Mouse (Mus musculus) liver, embryonic 13.5 days (tissue): ENCODE results near the gene Acbd4. TPM values are rescaled to one million over a fixed set of nuclear protein-coding genes. Genes with fewer than 3 reads are reported as not detected.
A peak's percentile ranks its signal among the peaks of the same experiment; 100 is the strongest.

Experiments
- ATAC-seq: fragments of 200-750 bp; cut with Nextera tagmentation; 2 replicates; pipeline ENCODE4 v1.8.0; 2017; ENCODE audit warnings: low read depth, mild to moderate bottlenecking, moderate number of reproducible peaks, moderate library complexity
- DNase-seq: peaks from one replicate; pipeline ENCODE4 v3.0.0; 2022
- H3K27ac ChIP-seq: fragments of 300-500 bp; sonication (generic); 2 replicates; pipeline ENCODE4 v1.5.1; 2015; ENCODE audit warnings: moderate library complexity, mild to moderate bottlenecking, inconsistent platforms
- H3K27me3 ChIP-seq: fragments of 300-500 bp; sonication (generic); 2 replicates; pipeline ENCODE4 v1.6.1; 2015; ENCODE audit warnings: mild to moderate bottlenecking, inconsistent platforms
- H3K36me3 ChIP-seq: fragments of 300-500 bp; sonication (generic); 2 replicates; pipeline ENCODE4 v1.6.1; 2015; ENCODE audit warnings: mild to moderate bottlenecking, inconsistent platforms
- H3K4me1 ChIP-seq: fragments of 300-500 bp; sonication (generic); replicated peaks from 2 replicates; pipeline ENCODE4 v1.6.1; 2015; ENCODE audit warnings: inconsistent platforms
- H3K4me2 ChIP-seq: fragments of 300-500 bp; sonication (generic); 2 replicates; pipeline ENCODE4 v1.6.1; 2015; ENCODE audit warnings: inconsistent platforms, mild to moderate bottlenecking, moderate library complexity
- H3K4me3 ChIP-seq: fragments of 300-500 bp; sonication (generic); replicated peaks from 2 replicates; pipeline ENCODE4 v1.5.1; 2015; ENCODE audit warnings: mild to moderate bottlenecking, inconsistent platforms
- H3K9ac ChIP-seq: fragments of 300-500 bp; sonication (generic); 2 replicates; pipeline ENCODE4 v1.6.1; 2015; ENCODE audit warnings: mild to moderate bottlenecking, inconsistent platforms
- H3K9me3 ChIP-seq: fragments of 300-500 bp; sonication (generic); replicated peaks from 2 replicates; pipeline ENCODE4 v1.6.1; 2016; ENCODE audit warnings: inconsistent platforms
- WGBS: fragments of 180-500 bp; shearing (Covaris S2); methylation state at CpG from one replicate; pipeline ENCODE4 v1.1.7; 2015; ENCODE audit not compliant: insufficient replicate concordance; 5-methylcytosine and 5-hydroxymethylcytosine counted together
- polyA plus RNA-seq: library from polyadenylated mRNA; unstranded; fragments of >200 nt; fragmentation: Nextera tagmentation; extraction: Ambion mirVana; gene quantifications from 2 replicates; pipeline ENCODE4 v1.2.1, GENCODE M21; 2015

Acbd4 gene
- polyA plus RNA-seq, 1 experiment from 2014 or later = 62.2 TPM

GRCm38 (mm10) chr11:103146386-103146785, 44.9 kb downstream of the Acbd4 start:
- Histone ChIP-seq H3K4me3 (no peak overlapping the region), H3K36me3 (no peaks in the 10 kb centered on the region), H3K4me1 (peaks cover 49% of the 10 kb centered on the region), H3K27ac (peak overlapping the region; percentile 27; the same call in 1 of the 2 replicates), H3K9me3 (no peaks in the 10 kb centered on the region), H3K9ac (no peak overlapping the region), H3K4me2 (no peak overlapping the region), H3K27me3 (no peaks in the 10 kb centered on the region)
- no peak for DNase-seq
- no peak for ATAC-seq
- WGBS = 68% methylated on average over 4 of the region's 4 CpGs

GRCm38 (mm10) chr11:103147766-103148165, 46.3 kb downstream of the Acbd4 start:
- WGBS = 56% methylated on average over 4 of the region's 4 CpGs
- H3K4me3 ChIP-seq = no peak overlapping the region

DNA sequence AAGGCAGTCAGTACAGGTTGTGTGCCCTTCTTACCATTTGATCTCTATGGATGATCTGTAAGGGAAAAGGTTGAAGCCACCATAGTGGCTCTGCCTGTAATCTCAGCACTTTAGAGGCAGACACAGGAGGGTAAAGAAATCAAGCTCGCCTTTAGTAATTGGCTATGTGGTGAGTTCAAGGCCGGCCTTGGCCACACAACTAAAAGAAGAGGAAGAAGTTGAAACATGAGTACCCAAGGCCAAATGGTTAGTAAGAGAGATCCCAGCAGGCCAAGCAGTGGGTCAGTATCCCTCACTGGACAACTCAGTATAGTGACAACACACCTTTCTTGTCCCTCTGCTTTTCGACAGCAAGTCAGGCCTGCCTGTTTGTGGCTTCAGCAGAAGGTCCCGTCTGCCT, 48.3 kb downstream of the Acbd4 start:
- no peaks in the 10 kb centered on the region for H3K9me3 ChIP-seq
- H3K4me2 ChIP-seq = no peak overlapping the region
- DNase-seq (no peak), ATAC-seq (no peak)
- no peak overlapping the region for H3K9ac ChIP-seq
- no peaks in the 10 kb centered on the region for H3K36me3 ChIP-seq
- H3K27ac ChIP-seq = no peak overlapping the region
- no peaks in the 10 kb centered on the region for H3K27me3 ChIP-seq
- H3K4me1 ChIP-seq = peaks cover 20% of the 10 kb centered on the region
- H3K4me3 ChIP-seq = no peak overlapping the region
- WGBS = 84% methylated on average over 4 of the region's 4 CpGs

More at GRCm38 (mm10) chr11:103147766-103148165, 46.3 kb downstream of the Acbd4 start:
- ATAC-seq (no peak), DNase-seq (no peak)
- Histone ChIP-seq H3K9ac (no peak overlapping the region), H3K4me2 (no peak overlapping the region), H3K4me1 (peaks cover 36% of the 10 kb centered on the region), H3K27me3 (no peaks in the 10 kb centered on the region), H3K9me3 (no peaks in the 10 kb centered on the region), H3K36me3 (no peaks in the 10 kb centered on the region), H3K27ac (0 out of 2 replicates have a peak overlapping the region, but pooled peaks have one; percentile 32)

- ATAC-seq (peak; percentile 94), DNase-seq (peak; percentile 91)
- Histone ChIP-seq H3K4me3 (peak overlapping the region; percentile 50), H3K36me3 (no peaks in the 10 kb centered on the region), H3K4me1 (peaks cover 8% of the 10 kb centered on the region), H3K9me3 (no peaks in the 10 kb centered on the region), H3K27ac (peak overlapping the region; percentile 31), H3K4me2 (peak overlapping the region; percentile 66), H3K9ac (peak overlapping the region; percentile 61), H3K27me3 (no peaks in the 10 kb centered on the region)
- 5% methylated on average over 25 of the region's 25 CpGs for WGBS
Measured at GRCm38 (mm10) chr11:103158621-103159478, 57.4 kb downstream of the Acbd4 start.

GRCm38 (mm10) chr11:103160738-103161137, 59.3 kb downstream of the Acbd4 start:
- no peak for DNase-seq
- Histone ChIP-seq H3K9me3 (no peaks in the 10 kb centered on the region), H3K36me3 (no peaks in the 10 kb centered on the region), H3K27ac (no peak overlapping the region), H3K4me1 (peaks cover 14% of the 10 kb centered on the region), H3K4me3 (no peak overlapping the region), H3K27me3 (no peaks in the 10 kb centered on the region), H3K4me2 (no peak overlapping the region), H3K9ac (no peak overlapping the region)
- WGBS = 84% methylated on average over 11 of the region's 11 CpGs
- no peak for ATAC-seq

GRCm38 (mm10) chr11:103161449-103161848, 60.0 kb downstream of the Acbd4 start:
- 70% methylated on average over 7 of the region's 7 CpGs for WGBS
- H3K4me3 ChIP-seq = no peak overlapping the region
- no peaks in the 10 kb centered on the region for H3K9me3 ChIP-seq
- ATAC-seq (no peak), DNase-seq (no peak)
- H3K36me3 ChIP-seq = no peaks in the 10 kb centered on the region
- H3K27me3 ChIP-seq = no peaks in the 10 kb centered on the region
- H3K27ac ChIP-seq = no peak overlapping the region
- H3K9ac ChIP-seq = no peak overlapping the region
- peaks cover 14% of the 10 kb centered on the region for H3K4me1 ChIP-seq
- no peak overlapping the region for H3K4me2 ChIP-seq

Other genes with a start within 250 kb of the Acbd4 start
- 144 and 160 TPM in 2 replicates for gene Eftud2, start 220.7 kb upstream of the Acbd4 start, polyA plus RNA-seq
- 0.91 and 1.4 TPM in 2 replicates for gene Ccdc103, start 220.5 kb upstream of the Acbd4 start, polyA plus RNA-seq
- 0.06 TPM in 1 of 2 replicates, not detected in the other for gene Fam187a, start 216.5 kb upstream of the Acbd4 start, polyA plus RNA-seq
- gene Gfap, start 200.8 kb upstream of the Acbd4 start, polyA plus RNA-seq = 7.2 and 7.7 TPM in 2 replicates
- 9.0 and 9.3 TPM in 2 replicates for gene Kif18b, start 176.6 kb upstream of the Acbd4 start, polyA plus RNA-seq
- 0.07 and 0.10 TPM in 2 replicates for gene C1ql1, start 155.0 kb upstream of the Acbd4 start, polyA plus RNA-seq
- gene Nmt1, start 73.5 kb upstream of the Acbd4 start, polyA plus RNA-seq = 47.8 and 52.2 TPM in 2 replicates
- gene Dcakd, start 73.3 kb upstream of the Acbd4 start, polyA plus RNA-seq = 29.9 and 37.3 TPM in 2 replicates
- 0.28 and 0.50 TPM in 2 replicates for gene Plcd3, start within 50 bp of the Acbd4 start, polyA plus RNA-seq
- gene Hexim1, start 14.5 kb downstream of the Acbd4 start, polyA plus RNA-seq = 2.6 and 3.0 TPM in 2 replicates
- gene Hexim2, start 30.7 kb downstream of the Acbd4 start, polyA plus RNA-seq = 6.3 and 7.7 TPM in 2 replicates
- 3.0 TPM in 2 replicates for gene Fmnl1, start 69.4 kb downstream of the Acbd4 start, polyA plus RNA-seq
- not detected in 2 replicates for gene 1700023F06Rik, start 106.9 kb downstream of the Acbd4 start, polyA plus RNA-seq
- not detected in 2 replicates for gene Spata32, start 116.8 kb downstream of the Acbd4 start, polyA plus RNA-seq
- 0.42 and 0.50 TPM in 2 replicates for gene Map3k14, start 165.8 kb downstream of the Acbd4 start, polyA plus RNA-seq